Mouse (Mus musculus) pancreas, adult 10 weeks (tissue): ENCODE data around the gene Slc35f4. TPM values are rescaled to one million over a fixed set of nuclear protein-coding genes. Genes with fewer than 3 reads are reported as not detected.

Experiments
- polyA plus RNA-seq: library from polyadenylated mRNA; stranded (reverse); fragments of 350-450 nt; fragmentation: Illumina TruSeq; extraction: RNeasy Lipid Tissue Mini Kit (QIAGEN cat#74804); gene quantifications from one replicate; pipeline ENCODE4 v1.2.3, GENCODE M21; 2015; ENCODE audit warnings: low read depth, low replicate concordance; ENCODE audit not compliant: insufficient read depth

The Slc35f4 gene
- polyA plus RNA-seq, result not detected

DNA sequence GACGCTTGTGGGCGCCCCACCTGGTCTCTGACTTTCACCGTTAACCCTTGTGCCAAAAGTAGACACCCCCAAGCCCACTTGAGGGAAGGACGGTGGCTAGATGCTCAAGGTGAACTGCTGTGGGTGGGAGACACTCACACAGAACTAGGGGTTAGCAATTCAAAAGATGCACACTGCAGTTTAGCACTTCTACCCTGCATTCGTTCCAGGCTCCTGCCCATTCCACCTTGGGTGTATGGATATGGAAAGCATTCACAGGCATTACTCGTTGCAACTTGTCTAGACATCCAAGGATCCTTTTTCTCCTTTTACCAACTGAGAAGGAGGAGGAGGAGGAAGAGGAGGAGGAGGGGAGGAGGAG is at the start of gene Slc35f4:
Slc35f4 (minus strand) TSS at position 116 of the 361 bp plus-strand sequence.

